Mouse (Mus musculus) stomach, postnatal 0 days (tissue): ENCODE results near the gene Dirc2.

Experiments used
- CTCF ChIP-seq: IDR thresholded peaks from 2 replicates; pipeline ENCODE4 v1.5.1; 2016; ENCODE audit warnings: antibody characterized with exemption, low read depth, mild to moderate bottlenecking, moderate library complexity
- EP300 ChIP-seq: optimal IDR thresholded peaks from 2 replicates; pipeline ENCODE3; 2016; ENCODE audit warnings: antibody characterized with exemption

DNA sequence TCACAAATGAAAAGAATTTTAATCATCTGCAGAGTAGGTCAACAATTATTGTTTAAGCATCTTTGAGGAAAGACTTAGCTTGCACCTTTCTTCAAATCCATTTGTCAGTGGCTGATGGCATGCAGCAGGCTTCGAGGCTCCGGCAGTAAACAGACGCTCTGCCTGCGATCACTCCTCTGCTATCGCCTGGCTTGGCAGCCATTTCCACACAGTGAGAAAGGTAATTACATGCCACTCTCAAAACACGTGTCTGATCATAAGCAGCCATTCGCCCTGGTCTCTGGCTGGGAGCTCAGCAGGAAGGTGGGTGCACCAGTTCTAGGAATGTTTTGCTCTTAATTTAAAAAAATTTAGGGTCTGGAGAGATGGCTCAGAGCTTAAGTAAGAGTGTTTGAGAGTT lies 58.2 kb downstream of the Dirc2 start:
- TF ChIP-seq CTCF (no peak), EP300 (no peak)
